Mouse (Mus musculus): Measurements from ENCODE around the gene Eif2ak4.

GRCm38 (mm10) chr2:118495024-118495423 is 106.6 kb downstream of the Eif2ak4 start:
- TF ChIP-seq CTCF (IDR thresholded peaks at IDR 0.05; ENCODE audit: insufficient read depth, low read length) (no peak), POLR2A (IDR thresholded peaks at IDR 0.05; ENCODE audit: borderline replicate concordance, extremely low read depth, low read depth, low read length) (no peak)
